Mouse (Mus musculus) heart, postnatal 36 days (tissue): ENCODE data around the gene Tacc3. TPM values are rescaled to one million over a fixed set of nuclear protein-coding genes. Genes with fewer than 3 reads are reported as not detected.

ENCODE experiments used
- DNase-seq, 2 experiments: peaks; one replicate each; pipeline ENCODE4 v3.0.0; 2021 to 2022
- intact Hi-C: fragments of 180-260 bp; cut with DNase I; formaldehyde crosslinking; loops from one replicate; pipeline ENCODE4 v1.15.1; 2025
- total RNA-seq, 2 experiments: library from RNA; stranded (reverse); gene quantifications; 2 replicates each; pipeline ENCODE4 v1.2.3; 2021

Gene Tacc3
- total RNA-seq, 2 experiments from 2014 or later: 2.0 to 2.2 TPM

- intact Hi-C loops: no loop called here
- DNase-seq: no peak
These were observed 54.6 kb downstream of the Tacc3 start for GRCm38 (mm10) chr5:33712550-33712949.

GRCm38 (mm10) chr5:33715182-33715581, 57.3 kb downstream of the Tacc3 start:
- intact Hi-C loops: no loop called here
- DNase-seq: no peak

GRCm38 (mm10) chr5:33716467-33716866, 58.5 kb downstream of the Tacc3 start:
- no peak for DNase-seq
- intact Hi-C loops: no loop called here

- no peak for DNase-seq
These were observed 60.5 kb downstream of the Tacc3 start for GRCm38 (mm10) chr5:33718460-33718859.

GRCm38 (mm10) chr5:33720852-33721490, 63.0 kb downstream of the Tacc3 start:
- intact Hi-C loops: no loop called here
- DNase-seq: no peak

More at GRCm38 (mm10) chr5:33718460-33718859, 60.5 kb downstream of the Tacc3 start:
- intact Hi-C loops: no loop called here

GRCm38 (mm10) chr5:33721541-33722265, 63.8 kb downstream of the Tacc3 start, which contains the start of gene Fgfr3:
Gene Fgfr3, plus strand, starts transcription at chr5:33721674.
- intact Hi-C loops: loop anchor here (2.0 kb wide), 1 partner anchor 35 kb away; no protein-coding TSS in a partner anchor

GRCm38 (mm10) chr5:33722266-33723018, 64.5 kb downstream of the Tacc3 start:
- no peak for DNase-seq
- intact Hi-C loops: loop anchor here (2.0 kb wide), 1 partner anchor 36 kb away; no protein-coding TSS in a partner anchor

More at GRCm38 (mm10) chr5:33721541-33722265, 63.8 kb downstream of the Tacc3 start, which contains the start of gene Fgfr3:
- DNase-seq: peak; percentile 77 to 80

- intact Hi-C loops: loop anchor here (2.0 kb wide), 1 partner anchor 36 kb away; no protein-coding TSS in a partner anchor
- DNase-seq: peak in 1 of 2 experiments; percentile 37
These were observed 65.2 kb downstream of the Tacc3 start for GRCm38 (mm10) chr5:33723019-33723640.

- no peak for DNase-seq
- intact Hi-C loops: loop anchor here (2.0 kb wide), 1 partner anchor 37 kb away; no protein-coding TSS in a partner anchor
These were observed 65.9 kb downstream of the Tacc3 start for GRCm38 (mm10) chr5:33723641-33724465.

GRCm38 (mm10) chr5:33726081-33726647, 68.2 kb downstream of the Tacc3 start:
- DNase-seq: no peak
- intact Hi-C loops: no loop called here

- no peak for DNase-seq
- intact Hi-C loops: no loop called here
These were observed 69.0 kb downstream of the Tacc3 start for GRCm38 (mm10) chr5:33726891-33727290.

Other genes starting within 250 kb of the Tacc3 start
- not detected for gene Nkx1-1, start 224.2 kb upstream of the Tacc3 start, total RNA-seq
- 10 to 100 TPM; 25.9 to 28.7 TPM for gene Fam53a, start 28.5 kb upstream of the Tacc3 start, total RNA-seq
- under 1 TPM; 0.39 to 0.84 TPM for gene Gm9903, start 28.2 kb upstream of the Tacc3 start, total RNA-seq
- gene Slbp, start 5.6 kb upstream of the Tacc3 start, total RNA-seq: 10 to 100 TPM; 13.1 to 13.7 TPM
- 10 to 100 TPM; 20.8 to 21.0 TPM for gene Tmem129, start 288 bp downstream of the Tacc3 start, total RNA-seq
- gene Fgfr3, start 63.5 kb downstream of the Tacc3 start, total RNA-seq: 1 to 10 TPM; 6.2 to 9.6 TPM
- gene Letm1, start 124.7 kb downstream of the Tacc3 start, total RNA-seq: 100 to 1,000 TPM; 134 to 161 TPM
- 10 to 100 TPM; 23.1 to 23.2 TPM for gene Nsd2, start 162.6 kb downstream of the Tacc3 start, total RNA-seq